Mouse (Mus musculus): ENCODE measurements around the gene Eln. TPM values are rescaled to one million over a fixed set of nuclear protein-coding genes. Genes with fewer than 3 reads are reported as not detected.

Gene Eln
- total and polyA plus RNA-seq, 3 experiments: not detected

GRCm38 (mm10) chr5:134728535-134728934, 18.6 kb downstream of the Eln start:
- no peak overlapping the region for H3K27ac ChIP-seq (ENCODE audit: insufficient read depth, low read depth)
- in situ Hi-C loops (cut with MboI; ENCODE audit: low pct_ligation_motif_present, low pct_unique_long_range_greater_than_20kb, low sequenced_read_pairs): loop anchor here (25.0 kb wide), 1 partner anchor 184 kb away; the partner anchor contains the start of genes Cldn13 and Tmem270
- TF ChIP-seq PAX5 (IDR thresholded peaks at IDR 0.05; ENCODE audit: low read length): no peak
- no peak for TF ChIP-seq JUND (conservative IDR thresholded peaks at IDR 0.05; ENCODE audit: low read depth, low read length)
- TF ChIP-seq NRF1 (IDR thresholded peaks at IDR 0.05; ENCODE audit: low read depth, low read length): no peak
- no peaks in the 10 kb centered on the region for H3K36me3 ChIP-seq (replicated peaks in 1 of 2; ENCODE audit: control insufficient read depth in 1 of 2, insufficient read depth in 1 of 2, low read length in 1 of 2)
- DNase-seq (ENCODE audit: extremely low read depth): no peak
- H3K4me2 ChIP-seq (ENCODE audit: insufficient read depth, low read depth, poor library complexity, severe bottlenecking): no peak overlapping the region
- H3K4me1 ChIP-seq (ENCODE audit: control insufficient read depth in 1 of 2, insufficient read depth in 2 of 2): no peaks in the 10 kb centered on the region
- peaks cover 73% of the 10 kb centered on the region for H3K27me3 ChIP-seq (replicated peaks)
- H3K9ac ChIP-seq (ENCODE audit: insufficient read depth, low read depth): no peak overlapping the region
- H3K9me3 ChIP-seq (replicated peaks; ENCODE audit: low read length): no peaks in the 10 kb centered on the region
- H3K79me2 ChIP-seq (replicated peaks; ENCODE audit: control insufficient read depth, extremely low read depth, insufficient read depth, poor library complexity, severe bottlenecking): no peaks in the 10 kb centered on the region
- dilution Hi-C loops (cut with MboI; ENCODE audit: extremely low pct_ligation_motif_present, extremely low pct_unique_long_range_greater_than_20kb, low sequenced_read_pairs): no loop called here
- no peak overlapping the region for H3K4me3 ChIP-seq (replicated peaks in 1 of 3; ENCODE audit: low read depth in 2 of 3, low read length in 2 of 3, poor library complexity in 1 of 3)

DNA sequence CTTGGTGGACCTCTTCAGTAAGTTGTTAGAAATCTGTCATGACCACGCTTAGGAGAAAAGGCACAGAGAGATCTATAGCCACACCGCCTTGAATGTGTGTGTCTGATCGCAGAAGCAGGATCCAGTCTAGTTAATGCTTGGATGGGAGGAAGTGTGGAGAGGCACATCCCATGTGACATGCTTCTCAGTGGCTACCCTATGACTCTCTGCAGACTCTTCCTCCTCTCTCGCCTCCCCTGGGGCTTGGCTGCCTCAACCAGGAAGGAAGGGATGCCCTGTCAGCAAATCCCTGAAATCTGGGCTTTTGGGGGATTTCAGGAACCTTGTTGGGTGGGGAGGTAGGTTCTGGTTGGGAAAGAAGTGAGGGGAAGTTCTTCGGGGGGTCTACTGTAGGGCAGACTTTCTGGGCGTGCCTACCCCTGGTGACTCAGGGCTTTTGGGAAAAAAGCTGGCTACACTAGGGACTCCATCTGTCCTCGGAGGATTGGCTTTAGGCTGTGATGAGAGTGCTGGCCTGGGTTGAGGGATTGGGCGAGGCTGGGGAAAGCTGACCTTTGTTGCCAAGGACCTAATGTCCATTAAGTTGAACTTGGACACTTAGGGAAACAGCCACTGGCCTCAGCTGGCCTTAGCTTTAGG, 20.0 kb downstream of the Eln start:
- H3K4me3 ChIP-seq (replicated peaks in 1 of 3; ENCODE audit: low read depth in 2 of 3, low read length in 2 of 3, poor library complexity in 1 of 3): no peak overlapping the region
- dilution Hi-C loops (cut with MboI; ENCODE audit: extremely low pct_ligation_motif_present, extremely low pct_unique_long_range_greater_than_20kb, low sequenced_read_pairs): no loop called here
- TF ChIP-seq USF2 (conservative IDR thresholded peaks at IDR 0.05; ENCODE audit: low read depth, low read length) (no peak), USF1 (IDR thresholded peaks at IDR 0.05; ENCODE audit: low read depth, low read length) (no peak), SMC3 (IDR thresholded peaks at IDR 0.05; ENCODE audit: low read depth, low read length) (no peak), ZKSCAN1 (IDR thresholded peaks at IDR 0.05; ENCODE audit: borderline replicate concordance, low read depth, low read length) (no peak), POLR2A (IDR thresholded peaks at IDR 0.05; ENCODE audit: low read depth, low read length) (no peak), NRF1 (IDR thresholded peaks at IDR 0.05; ENCODE audit: low read depth, low read length) (no peak), UBTF (IDR thresholded peaks at IDR 0.05; ENCODE audit: low read depth, low read length) (no peak), POLR2AphosphoS2 (IDR thresholded peaks at IDR 0.05; ENCODE audit: low read depth, low read length) (no peak), CTCF (conservative IDR thresholded peaks at IDR 0.05 in 1 of 2, IDR thresholded peaks at IDR 0.05 in 1 of 2; ENCODE audit: low read depth in 2 of 2, low read length in 2 of 2) (no peak), JUND (conservative IDR thresholded peaks at IDR 0.05; ENCODE audit: low read depth, low read length) (no peak), MAFK (IDR thresholded peaks at IDR 0.05; ENCODE audit: insufficient replicate concordance, low read length) (no peak)
- in situ Hi-C loops (cut with MboI; ENCODE audit: low pct_ligation_motif_present, low pct_unique_long_range_greater_than_20kb, low sequenced_read_pairs): loop anchor here (25.0 kb wide), 1 partner anchor 185 kb away; the partner anchor contains the start of genes Cldn13 and Tmem270
- H3K27me3 ChIP-seq (replicated peaks): peaks cover 76% of the 10 kb centered on the region
- H3K4me1 ChIP-seq (ENCODE audit: control insufficient read depth in 1 of 2, insufficient read depth in 2 of 2): no peaks in the 10 kb centered on the region
- H3K27ac ChIP-seq (ENCODE audit: insufficient read depth, low read depth): no peak overlapping the region
- H3K79me2 ChIP-seq (replicated peaks; ENCODE audit: control insufficient read depth, extremely low read depth, insufficient read depth, poor library complexity, severe bottlenecking): no peaks in the 10 kb centered on the region
- H3K9ac ChIP-seq (ENCODE audit: insufficient read depth, low read depth): no peak overlapping the region
- no peak for DNase-seq (ENCODE audit: extremely low read depth)
- H3K36me3 ChIP-seq (replicated peaks in 1 of 2; ENCODE audit: control insufficient read depth in 1 of 2, insufficient read depth in 1 of 2, low read length in 1 of 2): no peaks in the 10 kb centered on the region
- H3K9me3 ChIP-seq (replicated peaks; ENCODE audit: low read length): no peaks in the 10 kb centered on the region
- no peak overlapping the region for H3K4me2 ChIP-seq (ENCODE audit: insufficient read depth, low read depth, poor library complexity, severe bottlenecking)

GRCm38 (mm10) chr5:134725299-134725698, 21.8 kb downstream of the Eln start:
- in situ Hi-C loops (cut with MboI; ENCODE audit: low pct_ligation_motif_present, low pct_unique_long_range_greater_than_20kb, low sequenced_read_pairs) (loop anchor here (25.0 kb wide), 1 partner anchor 187 kb away; the partner anchor contains the start of genes Cldn13 and Tmem270), dilution Hi-C loops (cut with MboI; ENCODE audit: extremely low pct_ligation_motif_present, extremely low pct_unique_long_range_greater_than_20kb, low sequenced_read_pairs) (no loop called here)
- Histone ChIP-seq H3K27ac (ENCODE audit: insufficient read depth, low read depth) (no peak overlapping the region), H3K9ac (ENCODE audit: insufficient read depth, low read depth) (no peak overlapping the region), H3K4me2 (ENCODE audit: insufficient read depth, low read depth, poor library complexity, severe bottlenecking) (no peak overlapping the region), H3K36me3 (replicated peaks in 1 of 2; ENCODE audit: control insufficient read depth in 1 of 2, insufficient read depth in 1 of 2, low read length in 1 of 2) (no peaks in the 10 kb centered on the region), H3K79me2 (replicated peaks; ENCODE audit: control insufficient read depth, extremely low read depth, insufficient read depth, poor library complexity, severe bottlenecking) (no peaks in the 10 kb centered on the region), H3K9me3 (replicated peaks; ENCODE audit: low read length) (no peaks in the 10 kb centered on the region), H3K4me1 (ENCODE audit: control insufficient read depth in 1 of 2, insufficient read depth in 2 of 2) (no peaks in the 10 kb centered on the region), H3K4me3 (replicated peaks in 1 of 3; ENCODE audit: low read depth in 2 of 3, low read length in 2 of 3, poor library complexity in 1 of 3) (no peak overlapping the region), H3K27me3 (replicated peaks) (peaks cover 76% of the 10 kb centered on the region)
- DNase-seq (ENCODE audit: extremely low read depth): no peak
- TF ChIP-seq USF2 (conservative IDR thresholded peaks at IDR 0.05; ENCODE audit: low read depth, low read length) (no peak), CHD2 (IDR thresholded peaks at IDR 0.05; ENCODE audit: low read length) (peak; percentile 93), E2F4 (IDR thresholded peaks at IDR 0.05; ENCODE audit: insufficient replicate concordance, low read depth, low read length) (no peak)

All from CH12.LX (cell line).